Mouse (Mus musculus): Measurements from ENCODE around the gene Syn3. TPM values are rescaled to one million over a fixed set of nuclear protein-coding genes. Genes with fewer than 3 reads are reported as not detected.

Syn3 gene
- total RNA-seq, 2 experiments from 2014 or later, result not detected

DNA sequence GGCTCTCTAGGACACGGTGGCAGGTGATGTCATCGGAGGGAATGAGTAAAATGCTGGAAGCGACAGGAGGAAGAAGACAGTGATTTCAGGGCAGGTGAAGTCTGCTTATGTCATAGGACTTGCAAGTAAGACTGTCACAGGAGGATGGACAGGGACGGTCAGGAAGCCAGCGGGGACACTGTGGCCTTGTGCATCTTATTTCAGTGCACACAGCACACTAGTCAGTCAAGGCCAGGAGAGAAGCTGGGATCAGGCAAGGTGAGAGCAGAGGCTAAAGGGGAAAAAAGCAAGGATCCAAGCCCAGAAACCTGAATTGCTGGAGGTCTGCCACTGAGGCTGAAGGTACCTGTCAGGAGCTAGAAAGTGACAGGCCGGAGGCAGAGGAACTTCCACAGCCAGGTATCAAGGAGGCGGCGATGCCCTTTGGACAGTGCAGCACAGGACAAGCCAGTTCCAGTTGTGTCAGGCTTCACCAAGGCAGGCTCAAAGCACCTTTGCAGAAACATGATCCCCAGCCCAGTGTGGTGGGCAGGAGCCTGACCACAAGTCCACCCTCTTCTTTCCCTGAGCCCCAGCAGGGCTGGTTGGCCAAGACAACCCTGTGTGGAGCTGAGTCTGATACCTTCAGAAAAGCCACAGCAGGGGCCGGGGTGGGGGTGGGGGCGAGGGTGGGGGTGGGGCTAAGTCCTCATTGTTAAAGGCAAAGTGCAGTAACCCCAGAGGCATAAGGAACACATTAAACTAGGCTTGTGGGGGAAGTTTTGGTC, 203.9 kb downstream of the Syn3 start:
- ATAC-seq (ENCODE audit: poor library complexity, severe bottlenecking), result no peak

DNA sequence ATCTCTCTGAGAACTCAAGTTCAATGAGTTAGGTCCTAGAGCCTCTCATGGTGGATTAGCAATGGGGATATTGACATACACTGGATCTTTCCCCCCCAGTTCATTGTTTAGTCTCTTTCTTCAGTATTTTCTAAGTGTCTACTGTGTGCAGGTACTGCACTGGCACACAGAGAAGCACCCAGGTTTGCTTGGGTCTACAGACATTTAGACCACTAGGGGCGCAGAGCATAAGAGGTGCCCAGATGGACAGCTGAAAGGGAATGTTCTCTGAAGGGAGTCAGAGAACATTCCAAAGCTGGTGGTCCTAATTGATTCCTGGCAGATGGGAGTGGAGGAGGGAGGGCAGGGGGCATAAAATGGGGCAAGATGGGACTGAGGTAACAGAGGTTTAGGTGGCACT, 204.8 kb downstream of the Syn3 start:
- no peak for ATAC-seq (ENCODE audit: poor library complexity, severe bottlenecking)

DNA sequence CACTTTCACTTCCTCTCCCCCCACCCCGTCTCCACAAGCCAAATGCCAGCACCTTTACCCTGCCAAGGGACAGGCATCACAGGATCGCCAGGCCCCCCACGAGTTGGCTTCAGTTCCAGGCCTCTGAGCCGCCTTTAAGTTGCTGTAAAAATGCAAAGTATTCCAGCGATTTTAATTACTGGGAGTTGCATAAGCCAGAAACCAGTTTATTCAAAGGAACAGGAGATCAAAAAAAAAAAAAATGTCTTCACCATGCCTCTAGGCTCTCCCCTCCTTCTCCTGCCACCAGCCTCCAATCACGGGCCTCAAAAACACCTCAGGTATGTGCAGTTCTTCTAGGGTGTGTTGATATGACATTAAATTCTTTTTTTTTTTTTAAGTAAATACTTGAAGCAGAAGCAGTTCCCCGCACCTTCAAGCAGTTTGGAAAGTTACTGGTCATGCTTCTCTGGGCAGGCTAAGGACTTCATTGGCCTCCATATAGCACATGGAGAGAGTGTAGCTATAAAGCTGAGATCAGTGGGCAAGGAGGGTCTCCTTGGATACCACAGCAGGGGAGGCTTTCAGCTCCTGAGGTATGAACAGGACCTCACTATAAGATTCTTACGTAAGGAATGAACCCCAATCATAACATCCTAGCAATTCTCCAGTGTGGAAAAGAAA, 208.5 kb downstream of the Syn3 start:
- no peak for ATAC-seq (ENCODE audit: poor library complexity, severe bottlenecking)

DNA sequence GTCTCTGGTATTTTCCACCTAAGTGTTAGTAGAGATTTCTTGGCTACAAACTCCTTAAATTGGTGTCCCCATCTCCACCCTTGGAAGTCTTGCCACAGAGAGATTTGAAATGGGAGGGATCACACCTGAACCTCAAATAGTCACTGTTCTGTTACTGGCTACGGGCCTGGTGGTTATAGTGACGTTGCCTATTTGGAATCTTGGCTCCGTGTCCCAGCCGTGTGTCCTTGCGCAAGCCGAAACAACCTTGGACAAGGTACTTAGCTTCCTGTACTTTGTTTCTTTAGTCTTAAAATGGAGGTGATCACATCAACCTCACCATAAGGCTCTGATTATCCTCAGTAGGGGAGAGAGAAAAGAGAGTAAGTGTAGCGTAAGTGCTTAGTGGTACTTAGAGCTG, 212.2 kb downstream of the Syn3 start:
- ATAC-seq (ENCODE audit: poor library complexity, severe bottlenecking), result no peak

DNA sequence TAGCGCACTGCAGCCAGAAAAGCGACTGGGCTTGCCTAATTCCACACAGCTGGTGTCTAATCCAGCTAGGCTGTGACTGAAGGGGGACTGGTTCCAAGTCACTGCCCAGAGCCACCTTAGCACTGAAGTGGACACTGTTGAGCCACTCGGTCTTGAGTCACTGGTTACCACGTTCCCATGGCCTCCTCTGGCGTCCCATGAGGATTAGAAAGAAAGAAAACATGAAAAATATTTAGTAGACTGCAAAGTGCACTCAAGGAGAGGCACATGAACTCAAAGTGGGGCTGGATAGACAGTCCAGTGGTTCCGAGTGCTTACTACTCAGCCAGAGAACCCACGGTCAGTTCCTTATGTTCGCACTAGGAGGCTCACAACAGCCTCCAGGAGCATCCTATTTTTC, 217.5 kb downstream of the Syn3 start:
- ATAC-seq (ENCODE audit: poor library complexity, severe bottlenecking), result no peak

DNA sequence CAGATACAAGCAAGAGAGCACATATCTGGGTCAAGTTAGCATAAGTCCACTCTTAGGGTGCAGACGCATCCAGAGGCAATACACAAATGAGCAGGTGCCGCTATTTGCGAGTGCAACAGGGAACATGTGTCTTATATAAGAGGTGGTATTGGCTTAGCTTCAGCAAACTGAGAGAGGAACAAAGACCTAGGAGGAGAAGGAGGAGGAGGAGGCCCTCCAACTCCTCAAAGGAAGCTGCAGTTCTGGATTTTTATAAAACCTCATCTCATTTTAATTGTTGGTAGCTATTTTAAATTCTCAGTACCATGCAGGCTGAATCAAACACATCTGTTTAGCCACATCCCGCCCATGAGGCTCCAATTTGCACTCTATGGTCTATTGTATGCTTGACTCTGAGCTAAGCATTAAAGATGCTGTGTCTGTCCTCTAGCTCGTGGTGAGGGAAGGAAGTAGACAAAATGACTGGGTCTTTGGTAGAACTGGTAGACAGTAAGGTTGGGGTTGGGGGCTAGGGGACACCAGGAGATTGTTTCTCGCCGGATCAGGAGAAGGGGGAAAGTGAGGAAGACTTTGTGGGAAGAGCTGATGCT, 219.0 kb downstream of the Syn3 start:
- ATAC-seq (ENCODE audit: poor library complexity, severe bottlenecking), result no peak

DNA sequence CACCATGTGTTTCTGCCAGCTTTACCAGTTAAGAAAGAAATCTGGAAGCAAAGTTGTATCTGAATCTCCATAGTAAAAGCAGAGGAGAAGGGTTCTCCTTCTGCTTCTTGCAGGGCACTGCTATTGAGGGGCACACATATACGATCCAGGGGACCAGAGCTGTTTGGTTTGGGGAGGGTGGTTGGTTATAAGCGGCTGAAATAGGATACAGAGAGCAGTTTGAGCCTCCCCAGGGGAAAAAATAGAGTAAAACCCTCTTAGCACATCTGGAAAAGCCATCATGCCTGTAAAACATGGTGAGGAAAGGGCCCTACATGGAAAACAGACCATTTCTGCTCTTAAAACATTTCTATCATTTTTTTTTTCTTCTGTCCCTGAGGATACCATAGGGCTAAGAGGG, 220.2 kb downstream of the Syn3 start:
- ATAC-seq (ENCODE audit: poor library complexity, severe bottlenecking), result no peak

DNA sequence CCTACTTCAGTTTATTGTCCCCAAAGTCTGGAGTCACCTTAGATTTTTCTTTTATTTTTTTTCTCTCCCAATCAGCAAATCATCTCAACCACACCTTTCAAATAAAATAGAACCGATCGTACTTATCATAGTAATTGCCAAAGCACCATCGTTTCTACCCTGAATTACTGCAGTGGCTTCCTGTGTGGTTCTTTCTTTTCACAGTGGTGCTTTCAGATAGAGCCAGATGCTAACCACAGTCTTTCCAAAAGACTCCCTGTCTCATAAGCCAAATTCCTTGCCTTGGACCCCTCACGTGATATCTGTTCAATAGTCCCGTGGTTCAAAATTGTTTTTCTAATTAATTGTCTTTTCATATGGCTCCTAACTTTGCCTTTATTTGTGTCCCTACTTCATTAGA, 221.4 kb downstream of the Syn3 start:
- no peak for ATAC-seq (ENCODE audit: poor library complexity, severe bottlenecking)

DNA sequence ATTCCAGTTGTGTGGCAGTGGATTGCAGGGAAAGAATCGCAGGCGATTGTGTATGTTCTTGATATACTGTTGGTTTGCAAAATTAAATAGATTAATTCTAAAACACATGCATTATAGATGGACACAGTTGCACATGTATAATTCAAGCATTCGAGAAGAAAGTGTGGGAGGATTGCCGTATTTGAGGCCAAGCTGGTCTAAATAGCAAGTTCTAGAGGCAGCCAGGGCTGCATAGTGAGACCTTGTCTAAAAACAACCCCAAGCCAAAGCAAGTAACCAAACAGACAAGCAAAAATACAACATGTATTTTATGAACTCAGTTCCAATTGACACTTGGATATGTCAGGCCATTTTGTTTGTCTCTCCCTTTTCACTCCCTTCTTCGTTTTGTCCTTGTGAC, 223.1 kb downstream of the Syn3 start:
- ATAC-seq (ENCODE audit: poor library complexity, severe bottlenecking), result no peak

DNA sequence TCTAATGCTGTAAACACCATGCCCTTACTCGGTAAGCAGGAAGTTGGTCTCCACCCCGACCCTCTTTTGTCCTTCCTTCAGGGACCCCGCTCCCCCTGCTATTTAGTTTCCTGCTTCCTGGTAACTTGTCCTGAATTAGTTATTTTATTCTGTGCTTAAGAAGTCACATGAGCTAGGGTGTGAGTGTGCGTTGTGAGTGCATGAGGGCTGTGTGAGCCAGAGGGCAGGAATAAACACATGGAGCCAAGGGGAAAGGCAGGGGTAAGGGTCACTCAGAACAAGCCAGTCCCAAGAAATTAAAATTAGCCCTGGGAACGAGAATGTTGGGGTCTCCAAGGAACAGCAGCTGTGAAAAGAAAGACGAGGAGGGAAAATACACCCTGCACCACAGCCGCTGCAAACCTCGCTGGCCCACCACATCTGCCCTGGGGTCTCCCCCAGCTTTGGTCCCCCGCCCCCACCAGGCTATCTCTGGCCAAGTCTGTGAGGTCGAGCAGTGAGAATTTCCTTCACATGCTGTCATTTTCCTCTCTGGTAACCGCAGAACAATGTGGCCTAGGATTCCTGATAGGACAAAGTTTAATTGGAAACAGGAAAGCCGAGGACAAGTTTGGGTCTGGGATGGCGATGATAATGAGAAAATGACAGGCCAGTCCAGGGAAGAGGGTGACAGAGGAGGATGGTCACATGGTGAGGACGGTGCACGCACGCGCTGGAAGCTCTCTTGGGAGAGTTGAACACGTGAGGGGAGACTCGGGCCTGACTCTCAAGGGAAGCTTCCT, 225.1 kb downstream of the Syn3 start:
- no peak for ATAC-seq (ENCODE audit: poor library complexity, severe bottlenecking)

DNA sequence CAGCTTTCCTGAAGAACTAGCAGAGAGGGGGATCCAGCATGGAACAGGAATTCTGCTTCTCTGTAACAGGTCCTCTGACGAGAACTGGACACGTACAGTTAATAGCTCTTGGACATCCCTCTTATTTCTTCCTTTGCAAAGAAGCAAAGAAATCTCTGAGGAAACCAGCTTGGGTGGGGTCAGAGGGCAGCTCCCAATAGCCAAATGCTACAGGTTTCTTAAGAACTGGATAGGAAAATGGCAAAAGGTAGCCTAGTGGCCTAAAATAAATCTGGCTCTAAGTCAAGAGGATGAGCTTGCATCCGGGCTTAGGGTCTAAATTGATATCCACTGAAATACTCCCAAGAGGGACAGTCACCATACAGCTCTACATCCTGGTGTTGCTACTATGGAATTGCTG, 225.9 kb downstream of the Syn3 start:
- ATAC-seq (ENCODE audit: poor library complexity, severe bottlenecking), result no peak

DNA sequence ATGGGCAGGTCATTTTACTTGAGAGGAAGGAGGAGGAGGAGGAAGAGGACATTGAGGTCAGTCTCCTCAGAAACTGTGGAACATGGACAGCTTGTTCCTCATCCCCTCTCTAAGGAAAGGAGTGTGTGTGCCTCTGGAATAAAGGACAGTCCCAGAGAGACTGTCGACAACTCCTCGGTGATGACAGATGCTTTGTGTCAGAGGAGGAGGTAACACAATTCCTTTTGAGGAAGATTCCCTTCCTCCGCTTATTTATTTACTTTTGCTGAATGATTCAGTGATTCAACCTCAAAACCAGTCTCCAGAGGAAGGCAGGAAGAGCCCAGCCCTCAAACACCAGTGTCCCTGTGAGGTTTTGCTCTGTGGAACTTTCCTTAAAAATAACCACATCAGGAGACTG, 228.4 kb downstream of the Syn3 start:
- no peak for ATAC-seq (ENCODE audit: poor library complexity, severe bottlenecking)

DNA sequence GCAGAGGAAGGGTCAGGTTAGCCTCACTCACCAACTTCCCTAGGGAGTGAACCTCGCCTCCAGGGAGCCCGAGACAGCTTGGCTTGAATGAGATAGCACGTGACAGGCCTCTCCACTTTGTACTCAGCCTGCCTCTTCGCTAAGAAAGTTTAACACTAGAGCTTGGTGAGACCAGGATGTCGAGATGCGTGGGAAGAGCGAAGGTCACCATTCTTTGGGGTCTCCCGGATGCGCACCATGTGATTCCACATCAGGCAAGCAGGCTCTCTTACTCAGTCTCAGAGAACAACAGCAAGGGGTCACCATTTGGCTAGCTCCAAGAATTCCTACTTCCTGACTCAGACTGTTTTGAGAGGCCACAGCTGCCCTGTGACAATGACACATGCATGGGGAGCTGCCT, 234.1 kb downstream of the Syn3 start:
- ATAC-seq (ENCODE audit: poor library complexity, severe bottlenecking), result no peak

DNA sequence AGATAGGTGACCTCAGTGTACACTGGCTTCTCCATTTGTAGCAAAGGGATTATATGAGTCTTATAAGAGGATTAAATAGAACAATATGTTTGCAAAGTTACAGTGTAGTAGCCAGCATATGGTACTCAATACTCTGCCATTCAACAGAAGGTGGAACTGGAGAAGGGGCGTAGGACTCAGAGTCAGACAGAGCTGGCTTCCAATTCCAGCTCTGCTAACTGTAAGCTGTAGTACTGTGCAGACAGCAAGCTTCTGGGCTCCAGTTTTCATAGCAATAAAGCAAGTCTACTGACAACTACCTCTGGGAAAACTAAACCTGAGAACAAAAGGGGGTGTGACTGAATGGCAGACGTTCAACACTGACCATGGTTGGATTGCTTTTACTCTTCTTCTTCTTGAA, 237.0 kb downstream of the Syn3 start:
- ATAC-seq (ENCODE audit: poor library complexity, severe bottlenecking), result no peak

DNA sequence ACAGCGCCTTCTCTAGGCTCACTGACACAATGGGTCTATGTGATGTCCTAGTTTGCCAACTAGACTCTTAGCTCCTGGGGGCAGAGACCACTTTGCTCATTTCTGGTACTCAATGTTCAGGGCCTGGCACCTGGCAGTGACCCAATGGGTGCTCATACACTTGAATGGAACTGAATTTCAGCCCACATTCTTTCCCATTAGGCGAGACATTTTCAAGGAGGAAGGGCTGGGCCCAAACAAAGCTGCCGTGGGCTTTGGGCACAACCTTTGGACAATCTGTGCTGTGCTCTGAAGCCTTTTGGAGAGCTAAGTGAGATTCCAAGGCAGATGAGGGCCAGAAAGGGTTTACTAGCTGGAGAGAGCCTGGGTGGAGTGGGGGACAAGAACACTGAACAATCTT, 239.7 kb downstream of the Syn3 start:
- no peak for ATAC-seq (ENCODE audit: poor library complexity, severe bottlenecking)

DNA sequence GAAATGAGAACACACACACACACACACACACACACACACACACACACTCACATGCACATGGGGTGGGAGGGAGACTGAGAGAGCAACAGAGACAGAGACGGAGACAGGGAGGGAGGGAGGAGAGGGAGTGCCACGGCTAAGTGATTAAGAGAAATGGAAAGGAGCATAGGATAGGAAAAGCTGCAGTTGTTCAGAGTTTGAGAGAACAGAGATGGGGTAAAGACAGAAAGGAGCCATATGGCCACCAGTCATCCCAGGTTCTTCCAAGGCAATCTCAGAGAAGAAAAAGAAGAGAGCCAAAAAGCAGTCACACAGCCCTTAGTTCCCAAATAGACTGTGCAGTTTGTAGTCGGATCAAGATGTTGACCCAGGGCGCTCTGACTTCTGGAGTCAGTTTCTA, 240.7 kb downstream of the Syn3 start:
- ATAC-seq (ENCODE audit: poor library complexity, severe bottlenecking), result no peak

DNA sequence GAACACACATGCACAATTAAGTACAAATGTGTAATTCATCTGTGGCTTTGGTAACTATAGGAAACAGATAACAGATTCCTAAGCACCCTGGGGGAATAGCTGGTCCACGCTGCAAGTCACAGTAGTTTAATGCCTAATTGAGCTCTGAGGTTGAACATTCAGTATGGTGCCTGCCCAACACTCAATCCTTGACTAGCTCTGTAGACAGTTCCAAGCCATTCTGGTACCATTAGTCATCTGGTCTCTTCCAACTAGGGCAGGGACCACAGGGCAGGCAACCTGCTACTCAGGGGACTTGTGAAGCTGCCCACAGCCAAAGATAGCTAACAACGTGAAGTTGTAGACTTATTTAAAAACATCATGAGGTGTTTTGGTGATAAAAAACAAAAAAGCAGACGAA, 241.7 kb downstream of the Syn3 start:
- ATAC-seq (ENCODE audit: poor library complexity, severe bottlenecking), result no peak

DNA sequence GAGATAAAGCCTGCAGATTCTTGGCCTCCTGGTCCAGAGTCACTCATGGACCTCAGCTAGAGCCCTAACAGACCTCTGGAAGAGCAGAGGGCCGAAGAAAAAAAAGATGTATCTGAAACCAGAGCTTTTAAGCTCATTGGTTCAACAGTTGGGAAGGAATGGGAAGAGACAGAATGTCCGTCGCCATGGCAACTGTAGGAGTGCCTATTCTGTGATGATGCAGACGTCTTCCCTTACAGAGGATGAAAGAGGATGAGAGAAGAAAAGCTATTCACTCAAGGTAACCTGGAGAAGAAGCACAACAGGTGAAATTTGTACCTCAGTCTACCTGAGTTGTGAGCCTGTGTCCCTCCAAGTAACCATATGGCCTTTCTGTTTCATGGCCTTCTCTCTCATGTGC, 242.5 kb downstream of the Syn3 start:
- no peak for ATAC-seq (ENCODE audit: poor library complexity, severe bottlenecking)

DNA sequence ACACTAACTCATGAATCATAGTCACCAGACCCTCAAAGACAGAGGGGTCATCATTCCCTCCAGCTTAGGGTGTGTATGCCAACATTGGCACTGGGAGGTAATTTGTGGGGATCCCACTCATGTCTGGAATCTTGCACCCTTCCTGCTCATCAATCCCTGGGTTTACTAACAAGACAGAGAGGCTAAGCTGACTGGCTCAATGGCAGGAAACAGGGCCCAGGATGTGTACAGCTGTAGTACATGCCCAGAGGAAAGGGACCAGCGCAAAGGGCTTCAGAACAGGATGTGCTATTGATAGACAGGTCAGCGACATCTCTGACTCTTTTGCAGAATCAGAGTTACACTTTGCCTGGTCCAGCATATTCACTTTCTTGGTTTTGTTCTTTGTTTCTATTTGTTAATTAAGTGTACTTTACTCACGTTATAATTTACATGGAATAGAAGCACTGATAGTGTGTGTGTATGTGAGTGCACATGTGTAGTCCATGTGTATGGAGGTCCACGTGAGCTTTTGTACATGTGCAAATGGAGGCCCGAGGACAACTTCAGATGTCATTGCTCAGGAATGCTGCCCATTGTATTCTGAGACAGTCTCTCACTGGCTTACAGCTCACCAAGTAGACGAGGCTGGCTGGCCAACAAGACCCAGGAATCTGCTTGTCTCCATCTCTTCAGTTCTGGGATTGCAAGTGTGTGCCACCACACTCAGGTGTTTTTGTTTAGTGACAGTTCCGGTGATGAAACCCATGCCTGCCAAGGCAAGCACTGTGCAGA, 248.4 kb downstream of the Syn3 start:
- no peak for ATAC-seq (ENCODE audit: poor library complexity, severe bottlenecking)

DNA sequence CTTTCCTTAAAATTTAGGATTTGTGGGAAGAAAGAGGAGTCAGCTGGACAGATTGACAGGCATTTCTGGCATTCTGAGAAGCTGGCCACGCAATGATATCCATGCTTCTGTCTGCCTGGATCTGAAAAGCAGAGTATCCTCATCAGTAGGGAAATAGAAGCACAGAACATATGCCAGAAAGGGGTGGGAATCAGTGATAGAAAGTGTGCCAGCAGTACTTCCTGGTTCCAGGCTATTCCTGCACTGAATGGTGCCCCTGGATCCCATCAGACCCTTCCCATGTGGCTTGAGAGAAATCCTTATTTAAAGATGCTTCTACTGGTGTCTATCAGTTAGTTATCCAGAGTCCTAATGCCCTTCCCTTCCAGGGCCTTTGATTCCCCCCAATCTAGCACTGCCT, 249.4 kb downstream of the Syn3 start:
- ATAC-seq (ENCODE audit: poor library complexity, severe bottlenecking), result no peak

DNA sequence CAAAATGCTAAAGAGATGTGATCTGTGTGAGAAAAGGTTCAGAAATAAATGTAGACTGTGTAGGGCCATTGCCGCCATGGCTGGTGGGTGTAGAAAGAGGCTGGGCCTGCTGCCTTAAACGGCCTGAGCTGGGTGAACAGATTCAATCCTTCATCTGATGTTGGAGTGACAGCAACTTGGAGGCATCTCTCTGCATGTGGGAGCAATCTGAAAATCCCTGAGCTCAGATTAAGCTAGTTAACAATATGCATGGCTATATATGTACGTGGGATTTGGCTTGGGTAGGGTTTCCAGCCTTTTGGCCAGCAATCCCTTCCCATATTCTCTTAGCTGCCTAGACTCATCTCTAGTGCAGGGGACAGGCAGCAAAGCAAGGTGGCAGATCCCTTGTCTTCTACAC, 249.9 kb downstream of the Syn3 start:
- no peak for ATAC-seq (ENCODE audit: poor library complexity, severe bottlenecking)
